Mouse (Mus musculus): ENCODE measurements around the gene Ldha. TPM values are rescaled to one million over a fixed set of nuclear protein-coding genes. Genes with fewer than 3 reads are reported as not detected.
A peak's percentile ranks its signal among the peaks of the same experiment; 100 is the strongest.

Ldha gene
- 1,903 and 1,950 TPM in 2 replicates for polyA plus RNA-seq (2014; fragmentation: Nextera tagmentation; extraction: Ambion mirVana)

GRCm38 (mm10) chr7:46840787-46841525, at the start of gene Ldha:
Ldha (plus strand) TSS chr7:46841475.
- TF ChIP-seq CTCF (IDR thresholded peaks at IDR 0.05; ENCODE audit: low read depth): no peak
- no peak within 1 kb of the TSS for H3K4me3 ChIP-seq (ENCODE audit: low read depth, low read length)
- no peak for DNase-seq
- no peak within 1 kb of the TSS for H3K9ac ChIP-seq
- 27% methylated on average over 6 of the region's 6 CpGs for WGBS
- no peaks in the 10 kb centered on the region for H3K27me3 ChIP-seq (ENCODE audit: insufficient read depth, low read length)
- no peaks in the 10 kb centered on the region for H3K36me3 ChIP-seq (ENCODE audit: insufficient read depth)
- H3K4me1 ChIP-seq (ENCODE audit: insufficient read depth): peaks cover 30% of the 10 kb centered on the region
- ATAC-seq (ENCODE audit: insufficient read depth): no peak
- no peaks in the 10 kb centered on the region for H3K9me3 ChIP-seq (ENCODE audit: low read depth, low read length)
- peak within 1 kb of the TSS; percentile 1; the same call in 1 of the 2 replicates for H3K4me2 ChIP-seq
- no peak within 1 kb of the TSS for H3K27ac ChIP-seq (ENCODE audit: low read depth)

DNA sequence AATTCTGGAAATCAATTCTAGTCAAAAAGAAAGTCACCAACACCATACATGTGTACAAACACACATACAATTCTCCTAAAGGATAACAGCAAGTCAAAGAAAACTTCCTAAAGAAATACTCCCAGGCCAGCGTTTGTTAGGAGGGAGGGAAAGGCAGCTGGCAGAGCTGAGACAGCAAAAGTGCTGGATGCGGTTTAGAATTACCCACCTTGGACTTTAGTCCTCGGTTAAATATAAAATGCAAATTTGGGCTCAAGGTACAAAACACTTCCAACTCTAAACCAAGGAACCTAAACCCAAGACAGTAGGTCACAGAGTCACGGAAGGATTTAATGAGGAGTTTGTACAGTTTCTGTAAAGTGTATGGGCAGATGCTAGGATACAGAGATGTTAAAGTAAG, 47.4 kb upstream of the Ldha start:
- DNase-seq: no peak

DNA sequence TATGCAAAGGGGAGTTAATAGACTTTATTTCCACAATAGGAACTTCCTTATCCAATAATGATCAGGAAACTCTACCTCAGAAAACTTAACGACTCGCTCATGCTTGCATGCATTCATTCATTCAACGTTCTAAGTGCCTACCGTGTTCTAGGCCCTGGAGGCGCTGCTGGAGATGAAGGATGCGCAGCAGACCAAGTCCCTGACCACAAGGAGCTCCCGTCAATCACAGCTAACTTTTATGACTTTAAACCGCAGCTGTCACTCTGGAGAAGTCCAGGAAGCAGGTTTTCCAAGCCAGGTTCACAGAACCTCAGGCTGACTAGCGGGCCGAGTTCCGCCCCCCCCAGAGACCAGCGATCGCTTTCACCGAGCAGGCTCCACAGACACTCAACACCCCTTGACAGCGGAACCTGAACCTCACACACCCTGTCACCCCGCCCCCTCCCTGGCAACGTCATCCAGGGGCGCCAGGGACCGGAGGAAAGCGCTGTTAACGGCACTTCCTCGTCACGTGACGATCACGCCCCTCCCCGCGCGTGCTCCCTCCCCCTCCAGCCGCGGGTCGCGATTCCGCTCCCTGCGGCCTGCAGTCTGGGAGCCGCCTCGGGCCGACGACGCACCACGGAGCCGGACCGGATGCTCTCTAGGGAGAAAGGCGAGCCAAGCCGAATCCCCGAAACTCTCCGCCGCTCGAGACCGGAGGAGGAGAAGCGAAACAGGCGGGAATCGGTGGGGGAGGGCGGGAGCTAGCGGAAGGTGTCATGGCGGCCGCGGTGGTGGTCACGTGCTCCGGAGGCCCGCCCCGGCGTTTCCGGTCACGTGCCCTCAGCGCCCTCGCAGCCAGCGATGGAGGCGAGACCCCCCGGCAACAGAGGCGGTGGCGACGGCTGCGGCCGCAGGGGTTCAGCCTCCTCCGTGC, 45.7 kb upstream of the Ldha start, which contains the start of the genes Hps5 and Gtf2h1:
Gene Hps5, minus strand, starts transcription at position 778 of the 919 bp plus-strand sequence.
Gene Gtf2h1, plus strand, starts transcription at position 817 of the 919 bp plus-strand sequence.
- TF ChIP-seq CTCF (IDR thresholded peaks at IDR 0.05; ENCODE audit: low read depth): 0 out of 2 replicates have a peak, but pooled peaks have one; percentile 9
- peak; percentile 96 for DNase-seq
- H3K27me3 ChIP-seq (ENCODE audit: insufficient read depth, low read length): no peaks in the 10 kb centered on the region
- peak within 1 kb of the TSS; percentile 89 for H3K27ac ChIP-seq (ENCODE audit: low read depth)
- peak within 1 kb of the TSS; percentile 90 for H3K9ac ChIP-seq
- no peaks in the 10 kb centered on the region for H3K9me3 ChIP-seq (ENCODE audit: low read depth, low read length)
- under 1% methylated on average over 66 of the region's 75 CpGs for WGBS
- H3K4me1 ChIP-seq (ENCODE audit: insufficient read depth): peaks cover 8% of the 10 kb centered on the region
- H3K4me2 ChIP-seq: peak within 1 kb of the TSS; percentile 92
- peaks cover 12% of the 10 kb centered on the region for H3K36me3 ChIP-seq (ENCODE audit: insufficient read depth)
- peak within 1 kb of the TSS; percentile 96 for H3K4me3 ChIP-seq (ENCODE audit: low read depth, low read length)
- peak; percentile 98 for ATAC-seq (ENCODE audit: insufficient read depth)

More for the DNA sequence above, 47.4 kb upstream of the Ldha start:
- no peaks in the 10 kb centered on the region for H3K27me3 ChIP-seq (ENCODE audit: insufficient read depth, low read length)
- no peak overlapping the region for H3K9ac ChIP-seq
- H3K27ac ChIP-seq (ENCODE audit: low read depth): no peak overlapping the region
- WGBS: 83% methylated on average over 4 of the region's 4 CpGs
- H3K9me3 ChIP-seq (ENCODE audit: low read depth, low read length): no peaks in the 10 kb centered on the region
- no peak overlapping the region for H3K4me2 ChIP-seq
- peaks cover 8% of the 10 kb centered on the region for H3K4me1 ChIP-seq (ENCODE audit: insufficient read depth)
- no peak for TF ChIP-seq CTCF (IDR thresholded peaks at IDR 0.05; ENCODE audit: low read depth)
- peaks cover 9% of the 10 kb centered on the region for H3K36me3 ChIP-seq (ENCODE audit: insufficient read depth)
- H3K4me3 ChIP-seq (ENCODE audit: low read depth, low read length): no peak overlapping the region
- no peak for ATAC-seq (ENCODE audit: insufficient read depth)

DNA sequence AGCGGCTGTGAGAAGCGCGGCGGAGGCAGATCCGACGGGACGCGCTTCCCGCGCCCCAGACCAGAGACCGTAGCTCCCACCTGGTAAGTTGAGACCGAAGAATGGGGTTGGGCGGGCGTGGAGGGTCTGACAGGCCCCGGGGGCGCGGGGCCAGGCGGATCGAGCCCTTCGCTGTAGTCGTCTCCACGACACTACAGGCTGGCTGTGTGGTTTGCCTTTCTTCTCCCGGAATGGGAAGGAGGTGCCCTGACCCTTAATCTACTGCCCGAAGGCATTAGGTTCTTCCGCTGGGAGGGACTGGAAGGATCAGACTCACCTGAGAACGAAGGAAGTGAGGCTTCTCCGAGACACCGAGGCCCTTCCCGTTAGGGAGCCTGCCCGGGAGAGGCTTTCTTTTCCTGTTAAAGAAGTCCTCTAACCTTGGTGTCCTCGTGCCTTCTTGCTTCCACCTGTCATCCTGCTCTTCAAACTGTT, 45.0 kb upstream of the Ldha start:
- peak overlapping the region; percentile 92 for H3K4me2 ChIP-seq
- H3K4me1 ChIP-seq (ENCODE audit: insufficient read depth): peaks cover 8% of the 10 kb centered on the region
- H3K9ac ChIP-seq: peak overlapping the region; percentile 90
- H3K36me3 ChIP-seq (ENCODE audit: insufficient read depth): peaks cover 14% of the 10 kb centered on the region
- no peak for ATAC-seq (ENCODE audit: insufficient read depth)
- WGBS: under 1% methylated on average over 30 of the region's 31 CpGs
- no peak for DNase-seq
- TF ChIP-seq CTCF (IDR thresholded peaks at IDR 0.05; ENCODE audit: low read depth): no peak
- peak overlapping the region; percentile 96 for H3K4me3 ChIP-seq (ENCODE audit: low read depth, low read length)
- H3K27me3 ChIP-seq (ENCODE audit: insufficient read depth, low read length): no peaks in the 10 kb centered on the region
- peak overlapping the region; percentile 89 for H3K27ac ChIP-seq (ENCODE audit: low read depth)
- H3K9me3 ChIP-seq (ENCODE audit: low read depth, low read length): no peaks in the 10 kb centered on the region

DNA sequence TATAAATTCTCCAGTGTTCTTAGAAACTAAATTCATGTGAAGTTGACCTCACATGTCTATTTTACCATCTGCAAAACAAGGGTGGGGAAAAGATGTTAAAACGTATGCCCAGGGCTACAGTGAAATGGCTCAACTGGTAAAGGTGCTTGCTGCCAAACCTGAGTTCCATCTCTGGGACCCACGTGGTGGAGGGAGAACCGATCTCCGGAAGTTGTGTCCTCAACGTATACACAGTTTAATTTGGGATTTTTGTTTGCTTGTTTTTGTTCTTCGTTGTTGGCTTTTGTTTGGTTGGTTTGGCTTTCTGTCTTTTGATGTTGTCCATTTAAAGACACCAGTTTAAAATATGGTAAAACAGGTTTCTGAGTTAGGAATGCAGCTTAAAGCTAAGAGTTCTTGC, 44.5 kb upstream of the Ldha start:
- WGBS: 47% methylated on average over 6 of the region's 6 CpGs
- ATAC-seq (ENCODE audit: insufficient read depth): no peak

DNA sequence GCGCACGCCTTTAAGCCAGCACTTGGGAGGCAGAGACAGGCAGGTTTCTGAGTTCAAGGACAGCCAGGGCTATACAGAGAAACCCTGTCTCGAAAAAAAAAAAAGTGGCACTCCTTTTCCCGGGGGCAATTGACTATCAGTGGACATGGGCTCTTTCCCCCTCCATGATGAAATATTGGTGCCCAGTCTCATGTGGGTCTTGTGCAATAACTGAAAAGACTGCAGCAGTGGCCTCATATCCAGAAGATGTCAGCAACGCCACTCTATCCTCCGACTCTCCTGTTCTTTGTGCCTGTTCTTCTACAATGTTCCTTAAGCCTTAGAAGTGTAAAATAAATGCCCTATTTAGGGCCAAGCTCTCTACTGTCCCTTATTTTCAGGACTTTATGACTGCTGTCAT, 30.9 kb upstream of the Ldha start:
- no peaks in the 10 kb centered on the region for H3K27me3 ChIP-seq (ENCODE audit: insufficient read depth, low read length)
- no peaks in the 10 kb centered on the region for H3K4me1 ChIP-seq (ENCODE audit: insufficient read depth)
- DNase-seq (no peak), ATAC-seq (ENCODE audit: insufficient read depth) (no peak)
- H3K4me3 ChIP-seq (ENCODE audit: low read depth, low read length): no peak overlapping the region
- H3K9me3 ChIP-seq (ENCODE audit: low read depth, low read length): no peaks in the 10 kb centered on the region
- TF ChIP-seq CTCF (IDR thresholded peaks at IDR 0.05; ENCODE audit: low read depth): no peak
- no peak overlapping the region for H3K27ac ChIP-seq (ENCODE audit: low read depth)
- peaks cover 84% of the 10 kb centered on the region for H3K36me3 ChIP-seq (ENCODE audit: insufficient read depth)
- H3K4me2 ChIP-seq: no peak overlapping the region
- 88% methylated on average over 6 of the region's 6 CpGs for WGBS
- no peak overlapping the region for H3K9ac ChIP-seq

More for the DNA sequence above, 44.5 kb upstream of the Ldha start:
- Histone ChIP-seq H3K27me3 (ENCODE audit: insufficient read depth, low read length) (no peaks in the 10 kb centered on the region), H3K4me1 (ENCODE audit: insufficient read depth) (peaks cover 8% of the 10 kb centered on the region), H3K27ac (ENCODE audit: low read depth) (no peak overlapping the region), H3K4me2 (peak overlapping the region; percentile 92), H3K4me3 (ENCODE audit: low read depth, low read length) (peak overlapping the region; percentile 96), H3K9ac (peak overlapping the region; percentile 90), H3K36me3 (ENCODE audit: insufficient read depth) (peaks cover 18% of the 10 kb centered on the region), H3K9me3 (ENCODE audit: low read depth, low read length) (no peaks in the 10 kb centered on the region)
- no peak for TF ChIP-seq CTCF (IDR thresholded peaks at IDR 0.05; ENCODE audit: low read depth)
- DNase-seq: no peak

Data from lung, embryonic 14.5 days (tissue).